Mouse (Mus musculus) CD4-positive, CD25-positive, alpha-beta regulatory T cell, adult 4 months (primary cell): Measurements from ENCODE around the gene Ppil4. TPM values are rescaled to one million over a fixed set of nuclear protein-coding genes. Genes with fewer than 3 reads are reported as not detected.

ENCODE experiments used
- ATAC-seq: one replicate; pipeline ENCODE4 v1.8.0; 2017
- polyA plus RNA-seq, 2 experiments: library from polyadenylated mRNA; unstranded; fragments of 100-300 nt; shearing (Covaris generic); gene quantifications; one replicate each; pipeline ENCODE4 v1.2.1; 2017

The Ppil4 gene
- polyA plus RNA-seq, 2 experiments from 2014 or later, result 76.4 to 77.5 TPM

DNA sequence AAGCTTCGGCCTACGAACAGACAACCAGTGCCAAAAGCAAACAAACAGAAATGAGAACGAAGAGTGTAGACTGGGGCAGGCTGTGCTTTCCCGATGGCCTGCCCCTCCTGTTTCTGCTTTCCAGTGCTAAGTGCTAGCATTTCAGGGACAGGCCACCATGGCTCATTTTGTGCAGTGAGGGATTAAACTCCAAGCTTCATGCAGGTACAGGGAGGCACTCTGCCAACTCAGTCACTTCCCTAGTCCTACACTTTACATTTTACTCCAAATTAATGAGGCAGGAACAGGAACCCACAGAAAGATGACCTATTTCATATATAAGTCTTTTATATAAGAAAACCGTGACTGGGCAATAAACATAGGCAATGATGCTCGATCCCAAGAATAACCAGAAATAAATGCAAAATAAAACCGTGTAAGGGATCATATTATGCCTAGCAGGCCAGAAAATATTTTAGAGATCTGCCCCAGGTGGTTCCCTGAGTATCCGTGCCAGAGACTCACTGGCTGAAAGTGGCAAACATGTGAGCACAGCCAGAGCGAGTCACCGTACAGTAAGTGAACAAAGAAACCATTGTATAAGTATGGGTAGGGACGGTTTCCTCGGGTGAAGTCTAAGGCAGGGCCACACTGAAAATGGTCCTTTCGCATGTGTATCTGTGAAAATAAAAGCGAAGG, 68.7 kb downstream of the Ppil4 start:
- no peak for ATAC-seq

DNA sequence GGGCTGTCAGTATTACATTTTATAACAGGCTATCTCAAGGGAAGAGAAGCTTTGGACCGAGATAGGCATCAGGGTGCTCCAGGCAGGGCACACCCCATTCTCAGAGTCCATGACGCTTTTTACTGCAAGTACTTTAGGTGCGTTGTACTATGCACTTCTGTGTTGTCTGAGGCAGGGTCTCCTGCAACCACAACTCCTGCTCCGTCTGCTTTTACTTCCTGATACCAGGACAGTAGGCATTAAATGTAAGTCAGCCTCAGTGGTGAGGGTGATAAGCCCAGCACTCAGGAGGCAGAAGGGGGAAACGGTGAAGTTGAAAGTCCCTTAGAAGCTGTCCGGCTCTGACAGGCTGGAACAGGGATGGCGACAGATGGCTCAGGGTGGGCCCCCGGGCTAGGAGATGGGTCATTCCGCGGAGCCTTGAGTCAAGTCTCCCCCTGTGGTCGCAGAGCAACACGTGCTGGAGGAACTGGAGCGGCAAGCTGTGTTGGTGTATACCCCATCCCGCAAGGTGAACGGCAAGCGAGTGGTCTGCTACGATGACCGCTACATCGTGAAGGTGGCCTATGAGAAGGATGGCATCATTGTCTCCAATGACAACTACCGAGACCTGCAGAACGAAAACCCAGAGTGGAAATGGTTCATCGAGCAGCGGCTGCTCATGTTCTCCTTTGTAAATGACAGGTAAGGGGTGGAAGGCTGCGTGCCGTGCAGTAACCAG, 69.4 kb downstream of the Ppil4 start:
- ATAC-seq, result no peak

DNA sequence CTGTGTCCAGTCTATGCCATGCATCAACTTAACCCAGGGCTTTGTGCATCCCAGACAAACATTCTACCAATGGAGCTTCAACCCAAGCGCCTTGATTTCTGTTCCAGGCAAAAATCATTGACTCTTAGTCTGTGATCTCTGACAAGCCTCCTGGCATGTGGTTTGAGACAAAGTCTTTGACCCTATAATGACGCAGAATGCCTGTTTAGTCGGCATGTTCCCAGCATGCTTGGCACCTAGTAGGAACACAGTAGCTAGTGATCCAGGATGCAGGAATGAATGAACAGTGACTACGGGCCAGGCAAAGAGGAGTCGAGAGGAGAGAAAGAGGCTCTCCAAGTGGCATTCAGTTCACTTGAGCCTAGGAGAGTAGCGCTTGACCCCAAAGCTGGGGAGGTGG, 70.7 kb downstream of the Ppil4 start:
- ATAC-seq, result no peak

DNA sequence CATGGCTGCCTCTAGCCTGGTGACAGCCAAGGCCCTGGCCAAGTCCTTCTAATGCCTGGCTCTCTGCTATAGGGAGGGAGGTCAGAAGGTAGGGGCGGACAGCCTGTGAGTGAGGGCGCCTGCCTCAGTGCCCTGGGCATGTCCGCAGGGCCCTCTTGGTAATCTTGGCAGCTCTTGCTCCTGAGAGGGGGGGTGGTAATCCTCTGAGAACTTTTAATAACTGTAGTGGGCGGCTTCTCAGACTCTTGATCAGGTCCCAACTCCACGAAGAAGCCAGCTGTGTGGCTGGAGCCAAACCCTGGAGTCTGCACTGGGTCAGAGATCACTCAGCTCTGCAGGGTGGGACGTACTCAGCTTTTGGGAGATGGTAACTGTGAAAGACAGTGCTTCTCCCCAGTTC, 71.5 kb downstream of the Ppil4 start:
- no peak for ATAC-seq

DNA sequence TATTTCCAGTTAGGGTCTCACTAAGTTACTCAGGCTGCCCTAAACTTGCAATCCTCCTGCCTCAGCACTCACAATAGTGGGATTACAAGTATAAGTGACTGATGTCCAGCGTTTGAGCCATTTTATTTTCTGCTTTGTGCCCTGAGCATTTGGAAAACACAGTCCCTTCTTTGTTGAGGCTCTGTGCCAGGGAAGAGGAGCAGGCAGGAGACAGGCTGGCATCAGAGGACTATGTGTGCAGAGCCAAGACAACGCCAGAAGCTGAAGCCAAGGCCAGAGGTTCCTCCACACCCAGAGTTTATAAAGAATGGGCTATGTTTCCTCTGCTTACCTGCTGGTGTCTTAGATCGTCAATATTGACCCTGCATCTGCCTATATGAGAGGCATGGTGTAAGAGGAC, 72.1 kb downstream of the Ppil4 start:
- ATAC-seq, result no peak

DNA sequence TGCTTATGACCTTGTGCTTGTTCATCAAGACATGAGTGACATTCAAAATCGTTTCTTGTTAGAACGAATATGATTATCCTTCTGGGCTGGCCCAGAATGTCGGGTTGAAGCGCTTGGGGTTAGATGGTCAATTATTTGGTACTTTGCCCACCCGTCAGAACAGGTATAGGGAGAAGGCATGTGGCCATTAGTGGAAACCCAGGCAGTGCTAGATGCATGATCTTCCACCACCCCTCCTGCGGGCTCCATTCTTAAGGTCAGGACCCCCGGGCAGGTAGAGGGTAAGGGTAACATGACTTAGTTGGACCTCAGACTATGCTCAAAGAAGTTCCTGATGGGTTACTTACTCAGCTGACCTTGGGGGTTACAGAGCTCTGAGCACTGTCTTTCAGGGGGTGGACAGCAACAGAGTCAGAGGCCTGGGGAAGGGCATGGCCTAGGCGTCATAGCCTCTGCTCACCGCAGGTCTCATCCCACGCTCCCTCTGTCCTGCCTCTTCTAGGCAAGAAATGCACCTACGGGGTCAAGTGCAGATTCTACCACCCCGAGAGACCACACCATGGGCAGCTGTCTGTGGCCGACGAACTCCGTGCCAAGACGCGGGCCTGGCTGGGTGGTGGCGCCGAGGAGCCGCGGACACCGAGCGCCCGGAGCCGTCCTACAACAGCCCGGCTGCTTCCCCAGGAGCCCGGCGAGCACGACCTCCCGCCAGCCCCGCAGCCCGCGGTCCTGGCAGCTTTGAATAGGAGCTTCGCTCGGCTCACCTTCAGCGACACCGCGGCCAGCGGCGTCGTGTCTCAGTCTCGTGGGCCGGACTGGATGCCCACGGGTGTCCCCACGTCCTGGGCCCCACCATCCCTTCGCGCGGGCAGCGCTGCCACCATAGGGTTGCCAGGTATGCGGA, 74.3 kb downstream of the Ppil4 start:
- ATAC-seq, result no peak

DNA sequence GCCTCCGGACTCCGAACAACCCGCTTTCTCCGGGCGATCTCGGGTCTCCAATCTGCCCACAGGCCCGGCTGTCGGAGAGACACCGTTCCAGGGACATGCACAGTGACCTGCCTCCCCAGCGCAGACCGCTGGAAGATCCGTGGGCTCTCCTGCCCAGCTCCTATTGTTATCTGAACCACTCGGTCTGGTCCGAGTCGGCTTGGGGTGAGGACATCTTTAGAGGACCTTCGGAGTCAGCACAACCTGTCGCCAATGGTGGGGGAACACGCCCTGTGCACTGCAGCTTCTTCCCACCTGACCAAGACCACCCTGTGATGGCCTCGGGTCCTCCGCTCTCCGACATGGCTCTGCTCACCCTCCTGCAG, 75.0 kb downstream of the Ppil4 start:
- ATAC-seq, result no peak

DNA sequence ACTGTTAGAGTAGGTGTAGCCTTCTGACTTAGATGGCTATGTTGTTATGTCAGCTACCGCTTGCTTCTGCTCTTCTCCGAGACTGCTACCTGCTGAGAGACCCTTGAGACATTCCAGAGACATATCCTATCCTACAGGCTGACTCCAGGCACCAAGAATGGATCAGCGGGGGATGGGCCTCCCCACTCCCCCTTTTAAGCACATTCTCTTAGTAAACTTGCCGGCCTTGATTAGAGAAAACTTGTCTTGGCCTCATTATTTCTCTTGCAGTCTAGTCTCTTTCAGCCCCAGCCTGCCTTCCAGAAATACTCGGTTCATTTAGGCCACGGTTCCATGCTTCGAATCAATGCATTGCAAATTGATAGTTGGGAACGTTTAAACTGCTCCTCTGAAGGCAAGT, 77.1 kb downstream of the Ppil4 start:
- no peak for ATAC-seq

DNA sequence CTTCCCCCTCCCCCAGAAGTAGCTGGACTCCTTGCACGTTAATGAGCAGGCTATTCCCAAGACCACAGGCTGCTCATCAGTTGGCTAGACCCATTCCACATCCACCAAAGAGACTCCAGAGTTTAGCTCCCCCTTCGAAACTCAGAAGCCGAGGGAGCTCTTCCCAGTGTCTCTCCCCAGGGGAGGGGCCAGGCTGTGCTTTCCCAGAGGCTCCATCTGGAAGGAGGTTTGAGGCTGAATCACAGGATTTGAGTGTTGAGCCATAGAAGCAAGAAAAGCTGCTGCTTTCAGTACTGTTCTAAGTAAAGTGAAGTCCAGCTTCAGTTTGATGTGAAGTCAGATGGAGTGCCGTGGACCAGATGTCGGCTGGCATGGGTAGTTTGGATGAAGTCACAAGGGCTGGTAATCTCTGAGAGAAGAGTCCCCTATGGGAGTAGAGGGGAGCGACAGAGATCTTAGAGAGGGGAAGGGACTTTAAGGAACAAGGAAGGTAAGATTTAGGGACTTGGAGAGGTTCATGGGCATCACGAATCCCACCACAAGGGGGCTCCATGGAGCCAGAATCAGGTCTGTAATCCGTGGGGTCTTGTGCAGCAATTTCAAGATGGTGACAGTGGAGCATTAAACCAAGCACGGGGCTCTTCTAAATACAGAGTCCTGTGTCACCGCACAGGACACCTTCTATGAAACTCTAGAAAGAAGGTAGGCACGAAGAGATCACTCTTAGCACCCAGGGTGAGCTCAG, 78.1 kb downstream of the Ppil4 start:
- peak; percentile 53 for ATAC-seq

DNA sequence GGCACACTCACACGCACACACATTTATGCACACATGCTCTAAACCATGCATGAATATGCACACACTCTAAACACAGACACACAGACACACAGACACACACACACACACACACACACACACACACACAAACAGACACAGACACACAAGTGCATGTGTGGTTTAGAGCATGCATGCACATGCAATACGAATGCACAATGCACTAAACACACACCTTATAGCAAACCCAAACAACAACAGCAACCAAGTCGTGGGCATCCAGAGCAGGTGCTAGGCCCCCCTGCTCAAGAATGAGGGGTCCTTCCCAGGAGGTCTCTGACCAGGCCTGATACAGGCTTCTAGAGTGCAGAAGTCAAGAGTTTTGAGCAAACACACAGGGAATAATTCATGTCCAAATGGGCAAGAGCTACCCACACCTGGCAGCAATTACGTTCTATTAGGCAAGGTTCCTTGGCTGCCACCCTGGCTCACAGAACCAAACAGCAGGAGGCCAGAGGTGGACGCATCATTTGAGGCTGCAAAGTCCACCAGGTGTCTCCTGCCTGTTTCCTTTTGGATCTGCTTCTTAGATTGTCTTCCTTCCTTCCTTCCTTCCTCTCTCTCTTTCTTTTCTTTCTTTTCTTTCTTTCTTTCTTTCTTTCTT, 78.8 kb downstream of the Ppil4 start:
- peak; percentile 10 for ATAC-seq

Other genes with a start within 250 kb of the Ppil4 start
- gene Lrp11, start 203.1 kb upstream of the Ppil4 start, polyA plus RNA-seq, result under 1 TPM in 1 of 2 experiments, not detected in 1; 0.35 TPM
- gene Nup43, start 125.4 kb upstream of the Ppil4 start, polyA plus RNA-seq, result 10 to 100 TPM; 28.1 to 31.3 TPM
- 100 to 1,000 TPM; 109 to 118 TPM for gene Pcmt1, start 111.8 kb upstream of the Ppil4 start, polyA plus RNA-seq
- 1 to 10 TPM; 5.8 to 7.2 TPM for gene Lats1, start 111.7 kb upstream of the Ppil4 start, polyA plus RNA-seq
- gene Katna1, start 66.9 kb upstream of the Ppil4 start, polyA plus RNA-seq, result 10 to 100 TPM; 79.6 to 87.1 TPM
- 10 to 100 TPM; 71.5 to 79.6 TPM for gene Ginm1, start 67 bp upstream of the Ppil4 start, polyA plus RNA-seq
- 10 to 100 TPM; 51.7 to 87.3 TPM for gene Zc3h12d, start 39.6 kb downstream of the Ppil4 start, polyA plus RNA-seq
- 10 to 100 TPM; 35.3 to 38.3 TPM for gene Tab2, start 163.3 kb downstream of the Ppil4 start, polyA plus RNA-seq